Mouse (Mus musculus): ENCODE data around the gene Ppp5c. TPM values are rescaled to one million over a fixed set of nuclear protein-coding genes. Genes with fewer than 3 reads are reported as not detected.

Ppp5c gene
- polyA plus RNA-seq, 1 experiment, result 205 TPM

DNA sequence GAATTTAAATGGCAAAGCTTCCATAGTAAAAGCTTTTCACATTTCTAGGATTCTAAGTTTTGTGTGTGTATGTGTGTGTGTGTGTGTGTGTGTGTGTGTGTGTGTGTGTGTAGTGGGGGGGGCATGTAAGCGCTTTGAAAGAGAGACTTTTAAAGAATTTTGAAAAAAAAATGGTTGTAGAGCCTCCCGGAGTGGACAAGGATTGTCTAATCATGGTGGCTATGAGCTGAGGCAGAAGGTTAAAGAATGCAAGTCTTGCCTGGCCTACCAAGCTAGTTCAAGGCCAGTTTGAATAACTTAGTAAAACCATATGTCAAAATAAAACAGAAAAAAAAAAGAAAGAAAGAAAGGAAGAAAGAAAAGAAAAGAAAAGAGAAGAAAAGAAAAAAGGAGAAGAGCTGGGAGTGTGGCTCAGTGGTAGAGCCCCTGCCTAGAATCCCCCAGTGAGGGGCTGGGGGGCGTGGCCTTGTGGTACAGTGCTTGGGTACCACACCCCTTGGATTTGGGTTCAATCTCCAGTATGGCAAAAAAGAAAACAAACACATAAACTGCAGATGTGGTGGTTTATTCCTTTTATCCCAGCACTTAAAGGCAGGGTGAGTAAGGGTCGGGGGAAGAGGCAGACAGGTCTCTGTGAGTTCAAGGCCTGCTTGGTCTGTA, 27.7 kb upstream of the Ppp5c start:
- 91% methylated on average over 4 of the region's 4 CpGs for WGBS
- DNase-seq (ENCODE audit: low read depth, low spot score), result no peak

DNA sequence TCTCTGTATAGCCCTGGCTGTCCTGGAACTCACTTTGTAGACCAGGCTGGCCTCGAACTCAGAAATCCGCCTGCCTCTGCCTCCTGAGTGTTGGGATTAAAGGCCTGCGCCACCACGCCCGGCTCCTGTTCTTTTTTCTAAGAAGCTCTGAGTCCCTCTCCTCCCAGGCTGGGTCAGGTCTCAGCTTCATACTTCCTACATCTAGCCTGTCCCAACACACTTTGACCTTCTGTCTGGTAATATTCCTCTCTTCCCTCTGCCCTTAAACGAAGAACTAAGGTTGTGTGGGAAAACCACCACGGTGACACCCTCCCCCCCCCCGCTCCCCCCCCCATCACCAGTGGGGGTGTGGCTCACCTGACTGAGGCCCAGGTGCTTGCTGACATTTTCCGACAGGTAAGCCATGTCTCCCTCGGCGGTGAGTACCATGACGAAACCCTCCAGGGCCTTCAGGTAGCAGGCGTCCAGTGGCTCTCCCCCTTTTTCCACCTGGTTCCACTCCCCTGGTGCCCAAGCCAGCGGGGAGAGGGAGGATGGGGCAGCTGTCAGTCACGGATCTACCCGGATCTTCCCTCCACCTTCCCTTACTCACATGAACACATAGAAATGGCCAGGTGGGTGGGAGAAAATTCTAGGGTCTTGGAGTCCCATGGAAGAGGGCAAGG, 26.7 kb upstream of the Ppp5c start:
- DNase-seq (ENCODE audit: low read depth, low spot score), result no peak
- 89% methylated on average over 16 of the region's 16 CpGs for WGBS

DNA sequence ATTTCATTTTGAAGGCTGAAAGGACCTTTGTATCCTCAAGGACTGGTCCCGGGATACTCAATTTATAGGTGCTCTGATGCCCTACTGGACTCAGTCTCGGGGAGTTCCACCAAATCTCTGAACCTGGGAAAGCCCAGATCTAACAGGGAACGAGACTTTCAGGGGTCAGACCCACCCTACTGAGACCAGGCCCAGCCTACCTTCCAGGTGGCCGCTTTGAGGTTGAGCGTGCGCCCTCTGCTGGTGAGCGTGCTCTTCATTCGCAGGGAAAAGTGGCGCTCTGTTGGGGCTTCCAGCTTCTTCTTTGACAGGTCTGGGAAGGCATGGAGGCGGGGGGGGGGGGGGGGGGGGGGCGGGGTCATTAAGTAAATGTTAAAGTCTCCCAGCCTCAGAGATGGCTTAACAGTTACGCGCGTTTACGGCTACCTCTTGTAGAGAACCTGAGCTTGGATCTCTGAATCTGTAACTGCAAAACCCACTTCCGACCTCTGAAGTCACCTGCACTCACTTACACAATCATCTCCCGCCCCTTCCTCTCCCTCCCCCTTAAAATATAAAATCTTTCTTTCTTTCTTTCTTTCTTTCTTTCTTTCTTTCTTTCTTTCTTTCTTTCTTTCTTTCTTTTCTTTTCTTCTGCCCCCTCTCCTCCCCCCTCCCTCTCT, 23.3 kb upstream of the Ppp5c start:
- no peak for DNase-seq (ENCODE audit: low read depth, low spot score)
- WGBS, result 10% methylated on average over 17 of the region's 17 CpGs

DNA sequence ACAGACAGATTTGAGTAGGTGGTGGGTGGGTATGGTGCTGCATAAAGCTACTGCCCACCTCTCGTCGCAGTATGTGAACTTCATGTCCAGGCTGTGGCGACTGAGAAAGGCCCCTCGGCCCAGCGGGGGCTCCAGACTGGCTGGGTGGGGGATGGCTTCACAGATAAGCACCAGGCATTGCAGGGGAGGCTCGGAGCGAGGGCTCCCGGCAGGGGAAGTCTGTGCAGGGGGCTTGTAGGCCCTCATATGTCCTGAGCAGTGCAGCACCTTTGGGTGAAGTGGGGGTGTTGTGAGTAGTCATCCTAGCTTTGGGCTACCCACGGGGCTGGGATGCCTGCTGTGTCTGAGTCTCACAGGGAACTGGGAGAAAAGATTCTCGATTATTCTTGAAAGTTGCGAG, 22.8 kb upstream of the Ppp5c start:
- no peak for DNase-seq (ENCODE audit: low read depth, low spot score)
- 80% methylated on average over 11 of the region's 11 CpGs for WGBS

DNA sequence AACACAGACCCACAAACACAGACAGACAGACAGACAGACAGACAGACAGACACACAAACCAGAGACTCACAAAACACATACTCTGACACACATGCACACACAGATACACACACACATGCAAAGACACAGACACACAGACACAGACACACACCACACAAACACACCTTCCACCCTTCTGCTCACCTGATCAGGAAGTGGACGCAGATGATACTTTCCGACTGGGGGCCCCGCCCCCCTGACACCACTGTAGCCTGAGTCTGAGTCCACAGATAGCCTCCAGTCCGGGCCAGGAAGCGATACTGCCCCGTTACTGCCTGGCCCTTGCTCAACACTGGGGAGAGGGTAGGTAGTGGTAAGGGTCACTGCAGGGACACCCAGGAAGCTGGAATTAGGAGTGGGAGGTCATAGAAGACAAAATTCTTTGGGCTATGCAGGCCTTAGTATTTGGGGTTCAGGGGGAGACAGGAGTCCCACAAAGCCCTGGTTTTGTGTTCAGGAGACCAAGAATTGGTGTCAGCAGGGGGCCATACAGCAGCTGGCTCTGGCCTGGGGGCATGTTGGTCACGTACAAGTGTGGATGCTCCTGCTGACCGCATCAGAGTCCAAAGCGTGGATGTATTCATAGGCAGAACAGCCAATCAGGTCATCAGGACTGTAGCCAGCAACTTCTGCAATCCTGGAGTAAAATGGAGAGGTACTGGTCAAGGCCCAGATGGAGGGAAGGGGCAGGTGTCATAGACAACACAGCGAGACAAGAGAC, 20.9 kb upstream of the Ppp5c start:
- DNase-seq (ENCODE audit: low read depth, low spot score), result no peak
- 74% methylated on average over 10 of the region's 10 CpGs for WGBS

DNA sequence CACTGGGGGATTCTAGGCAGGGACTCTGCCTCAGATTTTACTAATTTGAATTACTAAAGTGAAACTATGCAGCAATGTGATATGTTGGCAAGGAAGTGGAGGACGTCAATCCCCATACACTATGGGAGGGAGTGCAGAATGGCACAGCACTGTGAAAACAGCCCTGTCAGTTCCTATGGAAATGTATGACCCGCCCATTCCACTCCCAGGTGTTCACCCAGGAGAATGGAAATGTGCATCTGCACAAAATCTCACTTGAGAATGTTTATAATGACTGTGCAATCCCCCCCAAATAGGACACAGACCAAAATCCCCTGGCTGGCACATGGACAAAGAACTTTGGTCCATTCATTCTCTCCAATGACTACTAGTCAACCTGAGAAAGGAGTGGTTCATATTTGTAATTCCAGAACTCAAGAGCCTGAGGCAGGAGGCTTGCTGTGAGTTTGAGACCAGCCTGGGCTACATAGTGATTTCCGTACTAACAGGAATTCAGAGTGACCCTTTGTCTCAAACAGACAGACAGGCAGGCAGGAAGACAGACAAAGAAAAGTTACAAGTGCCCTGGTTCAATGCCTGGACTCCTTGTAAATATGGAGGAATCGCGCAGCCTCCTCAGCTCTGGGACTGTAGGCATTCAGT, 19.4 kb upstream of the Ppp5c start:
- DNase-seq (ENCODE audit: low read depth, low spot score), result no peak
- WGBS, result 72% methylated on average over 5 of the region's 5 CpGs

DNA sequence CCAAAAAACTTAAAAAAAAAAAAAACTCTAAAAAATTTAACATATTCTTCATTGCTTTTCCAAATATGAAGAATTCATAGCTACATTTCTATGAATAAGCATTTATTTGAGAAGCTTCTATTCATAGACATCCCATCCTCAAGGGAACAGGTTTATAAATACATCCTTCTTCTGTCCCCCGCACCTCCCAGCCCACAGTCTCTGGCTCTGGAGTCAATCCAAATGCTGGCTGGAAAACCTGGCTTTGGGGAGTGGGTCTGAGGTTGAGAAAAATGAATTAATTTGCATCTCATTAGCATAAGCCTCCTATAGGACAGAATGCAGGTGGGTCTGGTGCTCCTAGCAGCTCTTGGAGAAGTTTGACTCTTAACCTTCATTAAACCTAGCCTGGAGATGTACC, 18.0 kb upstream of the Ppp5c start:
- WGBS, result 93% methylated on average over 1 of the region's 1 CpGs
- DNase-seq (ENCODE audit: low read depth, low spot score), result no peak

DNA sequence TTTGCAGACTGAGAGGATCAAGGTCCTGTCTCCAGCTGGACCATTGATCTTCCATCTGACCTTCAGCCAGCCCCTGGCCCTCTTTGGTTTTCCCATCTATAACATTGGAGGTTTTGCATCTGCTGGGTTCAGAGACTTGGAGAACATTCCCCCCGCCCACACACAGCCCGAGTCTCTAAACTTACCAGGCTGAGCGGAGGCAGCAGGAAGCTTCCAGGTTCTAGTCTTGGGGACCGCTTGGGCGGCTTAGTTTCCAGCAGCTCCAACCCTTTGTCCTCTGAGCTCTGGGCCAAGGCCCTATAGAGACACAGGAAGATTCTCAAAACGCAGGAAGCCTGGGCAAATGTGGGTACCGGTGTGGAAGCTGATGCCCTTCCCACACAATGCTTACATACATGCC, 11.6 kb upstream of the Ppp5c start:
- DNase-seq (ENCODE audit: low read depth, low spot score), result no peak
- WGBS, result 87% methylated on average over 7 of the region's 7 CpGs

DNA sequence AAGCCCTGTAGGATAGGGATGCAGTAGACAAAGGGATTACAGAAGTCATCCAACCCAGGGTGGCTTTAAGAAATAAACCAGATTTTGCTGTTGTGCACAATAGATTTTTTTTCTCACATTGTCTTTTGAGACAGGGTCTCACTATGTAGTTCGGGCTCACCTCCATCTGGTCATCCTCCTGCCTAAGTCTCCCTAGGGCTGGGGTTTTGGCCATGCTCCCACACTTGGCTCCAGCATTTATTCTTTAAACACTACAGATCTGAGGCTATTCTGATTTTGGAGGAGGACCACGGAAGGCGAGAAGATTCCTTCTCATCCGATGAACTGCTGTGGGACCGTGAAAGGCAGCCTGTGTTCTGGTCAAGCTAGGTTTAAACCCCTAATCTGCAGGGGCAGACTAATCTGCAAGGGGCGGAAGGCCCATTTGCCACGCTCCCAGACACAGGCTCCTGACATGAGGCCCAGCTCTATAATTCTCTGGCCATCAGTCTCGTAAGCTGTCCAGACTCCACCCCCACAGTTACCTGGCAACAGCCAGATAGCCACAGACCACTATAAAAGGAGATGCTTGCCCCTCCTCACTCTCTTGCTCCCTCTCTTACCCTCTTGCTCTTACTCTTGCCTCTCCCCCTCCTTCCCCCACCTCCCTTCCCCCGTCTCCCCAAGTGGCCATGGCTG, 10.4 kb upstream of the Ppp5c start:
- no peak for DNase-seq (ENCODE audit: low read depth, low spot score)
- 67% methylated on average over 9 of the region's 9 CpGs for WGBS

DNA sequence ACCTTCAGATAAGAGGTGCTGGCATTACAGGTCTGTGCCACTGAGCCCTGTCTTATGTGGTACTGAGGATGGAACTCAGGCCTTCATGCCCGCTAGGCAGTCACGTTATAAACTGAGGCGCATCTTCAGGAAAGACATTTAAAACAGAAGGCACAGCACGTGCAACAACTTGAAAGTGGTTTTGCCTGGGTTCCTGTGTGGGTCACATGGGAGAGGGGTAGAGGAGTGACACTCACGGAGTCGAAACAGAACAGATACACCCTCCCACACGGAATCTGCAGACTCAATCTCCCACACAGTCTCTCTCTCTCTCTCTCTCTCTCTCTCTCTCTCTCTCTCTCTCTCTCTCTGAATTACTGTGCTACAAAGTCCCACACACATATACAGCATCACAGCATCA, 2.5 kb upstream of the Ppp5c start:
- 82% methylated on average over 7 of the region's 7 CpGs for WGBS
- DNase-seq (ENCODE audit: low read depth, low spot score), result no peak

DNA sequence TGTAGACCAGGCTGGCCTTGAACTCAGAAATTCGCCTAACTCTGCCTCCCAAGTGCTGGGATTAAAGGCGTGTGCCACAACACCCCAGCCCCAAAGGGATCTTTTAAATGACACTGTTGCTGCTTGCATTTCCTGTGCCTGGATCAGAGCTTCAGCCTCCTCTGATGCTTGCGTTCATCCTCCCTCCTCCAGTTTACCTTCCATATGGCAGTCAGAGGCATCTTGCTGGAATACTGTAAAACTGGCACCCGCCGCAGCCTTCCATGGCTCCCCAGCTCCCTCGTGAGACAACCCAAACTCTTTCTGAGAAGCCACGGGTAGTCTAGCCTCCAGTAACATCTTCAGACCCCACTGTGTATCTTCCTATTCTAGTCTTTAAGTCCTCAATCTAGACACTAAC, 1.2 kb upstream of the Ppp5c start:
- no peak for DNase-seq (ENCODE audit: low read depth, low spot score)
- 83% methylated on average over 7 of the region's 7 CpGs for WGBS

DNA sequence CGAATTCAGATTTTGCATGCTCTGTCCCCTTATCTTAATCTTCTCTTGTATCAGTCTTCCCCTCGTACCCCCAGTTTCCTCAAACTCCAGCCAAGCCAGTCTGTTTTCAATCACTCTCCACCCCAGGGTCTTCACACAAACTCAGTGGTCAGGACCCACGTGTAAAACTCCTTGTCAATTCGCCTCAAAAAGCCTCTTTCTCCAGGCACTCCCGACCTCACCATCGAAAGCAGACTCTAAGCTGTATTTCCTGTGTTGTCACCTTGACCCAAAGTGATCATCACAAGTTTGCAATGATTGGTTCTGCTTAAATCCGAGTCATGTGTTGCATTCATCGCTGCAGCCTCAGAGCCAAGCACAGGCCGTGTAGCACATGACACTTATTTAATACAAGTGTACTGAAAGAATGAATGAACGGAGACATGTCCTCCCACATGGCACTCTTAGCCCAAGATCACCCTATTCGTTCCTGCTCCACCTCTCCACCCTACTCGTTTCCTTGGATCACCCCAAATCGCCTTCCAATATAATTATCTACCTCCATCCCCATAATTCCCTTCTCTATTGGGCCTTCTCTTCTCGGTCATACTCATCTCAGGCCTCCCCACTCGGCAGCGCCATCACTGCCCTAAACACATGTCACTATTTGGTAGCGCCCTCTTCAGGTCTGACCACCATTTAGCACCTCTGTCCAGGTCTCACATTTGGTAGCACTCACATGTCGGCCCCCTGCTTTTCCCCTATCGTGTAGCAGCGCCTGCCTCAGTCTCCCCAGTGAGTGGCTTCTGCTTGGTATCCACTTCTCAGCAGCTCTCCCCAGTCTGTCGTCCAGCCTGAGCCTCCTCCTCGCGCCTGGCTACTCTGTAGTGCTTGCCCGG, 775 bp downstream of the Ppp5c start:
- DNase-seq (ENCODE audit: low read depth, low spot score), result no peak
- 3% methylated on average over 24 of the region's 24 CpGs for WGBS

DNA sequence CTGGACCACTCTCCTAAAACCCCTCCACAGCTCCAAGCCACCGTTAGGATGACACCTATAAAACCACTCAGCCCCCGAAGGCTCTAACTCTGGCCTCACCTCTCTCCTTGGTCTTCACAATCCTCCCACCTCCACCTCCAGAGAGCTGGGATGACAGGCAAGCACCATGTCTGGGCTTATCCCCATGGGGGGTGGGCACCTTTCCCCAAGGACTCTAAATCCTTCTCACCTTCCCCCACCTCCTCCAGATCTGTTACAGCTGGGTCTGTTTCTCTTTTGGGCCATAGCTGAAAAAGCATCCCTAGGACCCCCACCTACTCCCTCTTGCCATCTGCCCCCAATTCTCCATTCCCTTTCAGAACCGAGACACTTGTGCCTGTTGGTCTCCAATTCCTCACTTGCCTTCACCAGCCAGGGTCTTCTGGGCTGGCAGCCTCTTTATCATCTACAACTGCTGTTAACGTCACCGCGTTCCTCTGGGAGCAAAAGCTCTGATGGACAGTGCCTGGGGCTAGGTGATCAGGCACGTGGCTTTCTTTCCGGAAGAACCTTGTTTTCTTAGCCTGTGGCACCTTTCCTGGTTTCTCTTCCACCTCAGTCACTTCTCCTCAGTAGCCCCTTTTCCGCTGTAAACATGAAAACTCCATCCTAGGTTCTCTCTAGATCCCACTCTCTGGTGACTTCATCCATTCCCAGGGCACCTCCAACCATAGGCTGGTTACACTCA, 1.7 kb downstream of the Ppp5c start:
- WGBS, result 31% methylated on average over 9 of the region's 9 CpGs
- no peak for DNase-seq (ENCODE audit: low read depth, low spot score)

DNA sequence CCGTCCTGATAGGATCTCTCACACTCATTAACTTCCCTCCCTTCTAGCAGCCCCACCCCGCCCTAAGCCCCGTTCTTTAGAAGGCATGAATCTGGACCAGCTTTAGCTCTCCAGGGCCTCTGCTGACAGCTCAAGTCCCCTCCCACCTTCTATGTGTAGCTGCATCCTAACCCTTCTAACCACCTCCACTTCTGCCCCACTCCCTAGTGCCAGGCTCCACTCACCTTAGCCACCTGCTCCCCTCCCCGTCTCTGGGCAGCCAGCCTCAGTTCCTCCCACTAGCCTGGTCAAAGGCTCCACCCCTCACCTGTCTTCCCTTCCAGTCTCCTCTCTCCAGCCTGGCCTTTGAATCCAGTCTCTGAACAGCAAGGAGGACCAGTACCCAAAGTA, 2.2 kb downstream of the Ppp5c start:
- no peak for DNase-seq (ENCODE audit: low read depth, low spot score)
- 29% methylated on average over 4 of the region's 4 CpGs for WGBS

DNA sequence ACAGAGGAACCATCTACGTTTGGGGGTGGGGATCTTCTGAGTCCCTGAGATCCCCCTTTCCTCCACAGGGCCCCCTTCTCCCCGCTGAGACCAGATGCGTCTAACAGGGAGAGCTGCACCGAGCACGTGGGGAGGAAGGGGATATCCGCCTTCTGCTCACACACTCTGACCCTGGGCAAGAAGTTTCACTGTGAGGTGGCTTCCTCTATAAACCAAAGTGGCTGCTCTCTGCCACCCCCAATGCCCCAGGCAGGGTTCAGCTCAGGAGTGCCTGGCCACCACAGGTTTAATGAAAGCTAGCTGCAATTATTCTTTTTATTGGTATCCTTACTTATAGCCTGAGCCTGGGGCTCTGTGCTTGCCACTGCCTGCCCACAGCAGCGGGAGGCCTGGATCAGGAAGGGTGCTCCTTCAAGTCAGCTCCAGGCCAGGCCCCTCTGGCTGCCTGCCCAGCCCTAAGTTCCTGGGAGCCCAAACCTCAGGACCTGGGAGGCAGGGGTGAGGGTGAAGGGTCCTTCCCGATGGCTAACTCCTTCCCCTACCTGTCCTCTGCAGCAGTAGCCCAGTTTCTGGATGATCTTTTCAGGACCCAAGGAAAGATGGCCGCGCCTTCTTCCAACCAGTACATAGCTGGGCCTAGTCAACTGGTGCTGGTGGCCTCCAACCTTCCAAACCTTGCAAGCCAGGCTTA, 2.8 kb downstream of the Ppp5c start:
- DNase-seq (ENCODE audit: low read depth, low spot score), result no peak

DNA sequence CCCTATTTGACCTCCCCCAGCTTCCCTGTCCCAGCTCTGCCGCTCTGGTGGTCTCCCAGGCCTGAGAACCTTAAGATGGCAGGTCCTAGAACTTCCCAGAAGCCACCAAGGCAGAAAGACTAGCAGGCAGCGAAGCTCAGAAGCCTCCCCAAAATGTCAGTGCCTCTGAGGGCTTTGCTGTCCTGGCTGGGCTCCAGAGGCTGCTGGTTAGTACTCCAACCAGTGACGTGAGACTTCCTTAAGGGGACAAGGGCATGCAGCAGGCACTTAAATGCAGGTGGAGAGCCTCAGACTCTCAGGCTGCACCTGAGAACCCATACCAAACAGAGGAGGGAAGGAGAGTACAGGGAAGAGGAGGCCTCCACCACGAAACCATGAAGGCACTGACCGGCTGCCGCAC, 3.6 kb downstream of the Ppp5c start:
- DNase-seq (ENCODE audit: low read depth, low spot score), result no peak
- WGBS, result 40% methylated on average over 6 of the region's 6 CpGs

More for the DNA sequence above, 2.8 kb downstream of the Ppp5c start:
- WGBS, result 19% methylated on average over 10 of the region's 10 CpGs

DNA sequence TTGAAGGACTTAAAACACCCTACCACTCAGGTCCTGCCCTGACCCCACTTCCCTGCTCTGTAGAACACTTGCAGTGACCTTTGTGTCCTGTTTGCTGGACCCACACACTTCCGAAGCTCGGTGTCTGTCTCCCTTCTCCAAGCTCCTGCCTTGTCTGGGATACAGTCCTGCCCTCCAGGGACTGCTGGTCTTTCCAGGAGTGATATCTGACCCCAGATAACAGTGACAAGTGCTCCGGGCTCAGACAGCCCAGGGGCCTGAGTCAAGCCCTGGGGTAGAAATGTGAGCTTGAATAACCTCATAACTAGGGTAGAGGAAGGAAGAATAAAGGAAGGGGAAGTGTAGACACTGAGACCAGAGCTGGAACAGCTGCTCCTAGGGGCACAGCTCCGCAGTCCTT, 4.0 kb downstream of the Ppp5c start:
- 39% methylated on average over 4 of the region's 4 CpGs for WGBS
- no peak for DNase-seq (ENCODE audit: low read depth, low spot score)
